Mouse (Mus musculus): ENCODE results near the gene Olig3. TPM values are rescaled to one million over a fixed set of nuclear protein-coding genes. Genes with fewer than 3 reads are reported as not detected.

Gene Olig3
- polyA plus RNA-seq, 1 experiment from 2014 or later, result not detected

DNA sequence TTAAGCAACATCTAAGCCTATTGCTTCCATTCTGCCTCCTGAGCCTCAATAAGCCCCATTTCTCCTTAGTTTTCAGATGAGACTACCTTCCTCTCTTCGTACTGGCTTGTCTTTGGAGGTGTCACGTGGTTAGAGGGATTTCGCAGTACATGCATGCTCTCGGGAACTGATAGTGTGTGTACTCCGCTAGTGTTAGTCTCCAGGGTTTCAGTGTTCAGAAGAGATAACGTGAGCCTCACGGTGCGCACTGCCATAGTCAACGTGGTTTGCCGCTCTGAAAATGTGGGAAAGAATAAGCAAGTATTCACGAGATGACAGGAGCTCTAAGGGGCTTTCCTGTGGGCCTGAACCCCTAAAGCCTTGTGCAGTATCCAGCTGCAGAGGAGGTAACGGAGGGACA is 41.1 kb downstream of the Olig3 start:
- ATAC-seq (ENCODE audit: low FRiP score, low TSS enrichment) (no peak), DNase-seq (ENCODE audit: low spot score) (no peak)
- Histone ChIP-seq H3K27ac (replicated peaks) (no peak overlapping the region), H3K4me3 (ENCODE audit: low read depth, low read length) (no peak overlapping the region), H3K27me3 (ENCODE audit: control insufficient read depth, insufficient read depth, low read length) (no peaks in the 10 kb centered on the region), H3K9ac (ENCODE audit: low read length) (no peak overlapping the region), H3K36me3 (ENCODE audit: control insufficient read depth, insufficient read depth, low read length) (no peaks in the 10 kb centered on the region), H3K9me3 (ENCODE audit: control insufficient read depth, low read length) (no peaks in the 10 kb centered on the region), H3K4me2 (replicated peaks; ENCODE audit: low read depth) (no peak overlapping the region), H3K4me1 (replicated peaks; ENCODE audit: control insufficient read depth, insufficient read depth) (no peaks in the 10 kb centered on the region)
- WGBS, result 86% methylated on average over 12 of the region's 12 CpGs
- TF ChIP-seq EP300 (optimal IDR thresholded peaks at IDR 0.05) (no peak), CTCF (IDR thresholded peaks at IDR 0.05; ENCODE audit: low read depth) (no peak)

DNA sequence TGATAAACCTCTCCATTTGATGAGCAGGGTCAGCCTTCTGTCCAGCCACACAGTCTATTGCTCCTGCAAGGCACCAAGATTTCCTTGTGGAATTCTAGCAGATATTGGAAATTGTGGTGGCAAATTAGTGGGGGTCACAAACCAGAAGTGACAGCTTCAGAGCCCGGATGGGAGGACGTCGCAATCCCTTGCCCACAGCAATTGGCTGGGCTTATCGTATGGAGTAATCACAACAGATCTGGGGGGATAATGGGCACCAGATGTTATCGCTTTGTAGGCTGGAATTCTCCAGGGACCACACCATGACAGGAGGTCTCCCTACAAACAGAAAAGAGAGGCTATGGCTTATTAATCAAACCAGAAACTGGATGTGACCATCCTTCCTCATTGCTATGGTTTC is 44.8 kb downstream of the Olig3 start:
- no peak overlapping the region for H3K4me3 ChIP-seq (ENCODE audit: low read depth, low read length)
- no peak overlapping the region for H3K4me2 ChIP-seq (replicated peaks; ENCODE audit: low read depth)
- H3K36me3 ChIP-seq (ENCODE audit: control insufficient read depth, insufficient read depth, low read length), result no peaks in the 10 kb centered on the region
- 44% methylated on average over 5 of the region's 5 CpGs for WGBS
- H3K27me3 ChIP-seq (ENCODE audit: control insufficient read depth, insufficient read depth, low read length), result no peaks in the 10 kb centered on the region
- TF ChIP-seq CTCF (IDR thresholded peaks at IDR 0.05; ENCODE audit: low read depth) (no peak), EP300 (optimal IDR thresholded peaks at IDR 0.05) (no peak)
- H3K27ac ChIP-seq (replicated peaks), result no peak overlapping the region
- H3K9ac ChIP-seq (ENCODE audit: low read length), result no peak overlapping the region
- ATAC-seq (ENCODE audit: low FRiP score, low TSS enrichment), result no peak
- no peaks in the 10 kb centered on the region for H3K9me3 ChIP-seq (ENCODE audit: control insufficient read depth, low read length)
- no peaks in the 10 kb centered on the region for H3K4me1 ChIP-seq (replicated peaks; ENCODE audit: control insufficient read depth, insufficient read depth)
- no peak for DNase-seq (ENCODE audit: low spot score)

DNA sequence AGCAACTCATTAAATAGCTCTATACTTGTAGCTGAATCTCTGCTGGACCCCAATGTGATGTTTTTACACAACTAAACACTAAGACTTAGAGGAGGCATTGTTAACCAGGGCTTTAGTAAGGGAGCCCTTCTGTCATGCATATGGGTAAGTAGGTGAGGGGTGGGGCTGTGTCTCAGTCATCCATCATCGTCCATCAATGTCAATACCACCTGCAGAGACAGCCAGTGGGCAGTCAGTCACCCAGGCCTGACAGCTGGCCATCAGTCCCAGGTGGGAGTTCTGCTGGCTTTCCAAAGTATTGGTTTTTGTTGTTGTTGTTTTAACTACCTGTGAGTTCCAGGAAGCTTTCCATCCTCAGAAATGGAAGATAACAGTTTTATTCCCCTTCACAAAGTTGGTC is 48.1 kb downstream of the Olig3 start:
- TF ChIP-seq EP300 (optimal IDR thresholded peaks at IDR 0.05), result no peak
- no peak for TF ChIP-seq CTCF (IDR thresholded peaks at IDR 0.05; ENCODE audit: low read depth)
- Histone ChIP-seq H3K27me3 (ENCODE audit: control insufficient read depth, insufficient read depth, low read length) (no peaks in the 10 kb centered on the region), H3K27ac (replicated peaks) (no peak overlapping the region), H3K9ac (ENCODE audit: low read length) (no peak overlapping the region), H3K36me3 (ENCODE audit: control insufficient read depth, insufficient read depth, low read length) (no peaks in the 10 kb centered on the region), H3K4me1 (replicated peaks; ENCODE audit: control insufficient read depth, insufficient read depth) (no peaks in the 10 kb centered on the region), H3K4me2 (replicated peaks; ENCODE audit: low read depth) (no peak overlapping the region), H3K9me3 (ENCODE audit: control insufficient read depth, low read length) (no peaks in the 10 kb centered on the region), H3K4me3 (ENCODE audit: low read depth, low read length) (no peak overlapping the region)
- DNase-seq (ENCODE audit: low spot score) (no peak), ATAC-seq (ENCODE audit: low FRiP score, low TSS enrichment) (no peak)
- 23% methylated on average over 1 of the region's 1 CpGs for WGBS

DNA sequence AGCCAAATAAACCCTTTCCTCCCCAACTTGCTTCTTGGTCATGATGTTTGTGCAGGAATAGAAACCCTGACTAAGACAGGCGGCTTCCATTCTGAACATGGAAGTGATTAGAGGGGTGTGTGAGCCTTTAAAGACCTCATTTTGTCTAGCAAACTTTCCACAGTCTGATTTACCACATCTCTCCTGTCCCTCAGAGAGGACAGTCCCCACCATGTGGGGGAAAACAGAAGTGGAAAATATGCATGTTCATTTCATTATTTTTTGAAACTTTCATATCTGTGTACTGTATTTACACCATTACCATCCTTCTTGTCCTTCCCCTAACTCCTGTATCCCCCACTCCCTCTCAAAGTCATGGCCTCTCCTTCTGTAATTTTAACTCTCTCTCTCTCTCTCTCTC is 49.6 kb downstream of the Olig3 start:
- WGBS, result 68% methylated on average over 1 of the region's 1 CpGs

DNA sequence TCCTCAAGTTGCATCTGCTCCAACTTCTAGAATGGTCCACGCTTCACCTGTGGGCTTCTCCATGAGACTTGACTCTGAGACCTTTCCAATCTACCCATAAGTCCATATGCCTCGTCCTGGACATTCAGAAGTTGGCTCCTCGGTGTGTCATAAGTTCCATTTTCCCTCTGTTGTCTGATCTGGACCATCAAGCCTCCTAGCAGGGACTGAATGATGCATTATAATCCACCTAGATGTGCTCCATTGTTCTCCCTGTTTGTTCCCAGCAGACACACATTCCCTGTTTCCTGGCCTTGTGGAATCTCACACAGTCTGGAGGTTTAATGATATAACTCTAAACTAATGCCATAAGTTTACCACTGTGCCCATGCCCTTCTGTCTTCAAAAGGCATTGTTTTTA is 50.8 kb downstream of the Olig3 start:
- H3K9me3 ChIP-seq (ENCODE audit: control insufficient read depth, low read length), result no peaks in the 10 kb centered on the region
- no peaks in the 10 kb centered on the region for H3K27me3 ChIP-seq (ENCODE audit: control insufficient read depth, insufficient read depth, low read length)
- TF ChIP-seq CTCF (IDR thresholded peaks at IDR 0.05; ENCODE audit: low read depth) (no peak), EP300 (optimal IDR thresholded peaks at IDR 0.05) (no peak)
- H3K4me3 ChIP-seq (ENCODE audit: low read depth, low read length), result no peak overlapping the region
- no peaks in the 10 kb centered on the region for H3K4me1 ChIP-seq (replicated peaks; ENCODE audit: control insufficient read depth, insufficient read depth)
- no peak for ATAC-seq (ENCODE audit: low FRiP score, low TSS enrichment)
- no peak overlapping the region for H3K4me2 ChIP-seq (replicated peaks; ENCODE audit: low read depth)
- H3K9ac ChIP-seq (ENCODE audit: low read length), result no peak overlapping the region
- H3K36me3 ChIP-seq (ENCODE audit: control insufficient read depth, insufficient read depth, low read length), result no peaks in the 10 kb centered on the region
- 86% methylated on average over 3 of the region's 3 CpGs for WGBS
- no peak overlapping the region for H3K27ac ChIP-seq (replicated peaks)
- no peak for DNase-seq (ENCODE audit: low spot score)

More for the DNA sequence above, 49.6 kb downstream of the Olig3 start:
- no peak overlapping the region for H3K9ac ChIP-seq (ENCODE audit: low read length)
- no peak overlapping the region for H3K4me3 ChIP-seq (ENCODE audit: low read depth, low read length)
- no peaks in the 10 kb centered on the region for H3K27me3 ChIP-seq (ENCODE audit: control insufficient read depth, insufficient read depth, low read length)
- DNase-seq (ENCODE audit: low spot score), result no peak
- no peaks in the 10 kb centered on the region for H3K4me1 ChIP-seq (replicated peaks; ENCODE audit: control insufficient read depth, insufficient read depth)
- H3K36me3 ChIP-seq (ENCODE audit: control insufficient read depth, insufficient read depth, low read length), result no peaks in the 10 kb centered on the region
- ATAC-seq (ENCODE audit: low FRiP score, low TSS enrichment), result no peak
- H3K4me2 ChIP-seq (replicated peaks; ENCODE audit: low read depth), result no peak overlapping the region
- no peaks in the 10 kb centered on the region for H3K9me3 ChIP-seq (ENCODE audit: control insufficient read depth, low read length)
- H3K27ac ChIP-seq (replicated peaks), result no peak overlapping the region
- TF ChIP-seq CTCF (IDR thresholded peaks at IDR 0.05; ENCODE audit: low read depth) (no peak), EP300 (optimal IDR thresholded peaks at IDR 0.05) (no peak)

Other genes with a start within 250 kb of the Olig3 start
- 72.1 and 72.9 TPM in 2 replicates for gene Ifngr1, start 235.4 kb downstream of the Olig3 start, polyA plus RNA-seq (2015; fragmentation: Nextera tagmentation; extraction: Ambion mirVana)